Mouse (Mus musculus) liver, postnatal 0 days (tissue): ENCODE results near the gene Ndufb8.

Source experiments
- CTCF ChIP-seq: sonication (generic); IDR thresholded peaks from 2 replicates; pipeline ENCODE4 v1.5.1; 2016; ENCODE audit warnings: antibody characterized with exemption, low read depth
- EP300 ChIP-seq: IDR thresholded peaks from 2 replicates; pipeline ENCODE4 v1.6.1; 2016; ENCODE audit warnings: antibody characterized with exemption, low read depth, mild to moderate bottlenecking

GRCm38 (mm10) chr19:44513054-44513833 lies 42.0 kb downstream of the Ndufb8 start:
- TF ChIP-seq CTCF (no peak), EP300 (no peak)
